Mouse (Mus musculus) ovary, postnatal 14 days (tissue): ENCODE data around the gene Mep1a.

Experiments used
- DNase-seq: peaks from one replicate; pipeline ENCODE4 v3.0.0; 2022; ENCODE audit warnings: low spot score

The Mep1a gene

DNA sequence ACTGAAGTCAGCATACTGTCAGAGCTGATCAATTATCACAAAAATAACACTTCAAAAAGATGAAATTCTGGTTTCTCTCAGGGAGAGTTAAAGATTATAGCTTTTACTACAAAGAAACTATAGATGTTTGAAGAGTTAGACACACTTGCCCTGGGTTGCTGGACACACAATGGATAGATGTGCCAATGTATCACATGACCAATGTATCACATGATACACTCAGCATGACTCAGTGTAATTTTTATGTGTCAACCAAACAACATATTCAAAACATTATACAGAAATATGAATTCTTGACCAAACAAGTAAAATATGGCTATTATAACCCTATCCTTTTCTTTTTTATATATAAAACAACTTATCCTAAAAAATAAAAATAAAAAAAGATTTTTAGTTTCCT lies 25.0 kb downstream of the Mep1a start:
- no peak for DNase-seq

DNA sequence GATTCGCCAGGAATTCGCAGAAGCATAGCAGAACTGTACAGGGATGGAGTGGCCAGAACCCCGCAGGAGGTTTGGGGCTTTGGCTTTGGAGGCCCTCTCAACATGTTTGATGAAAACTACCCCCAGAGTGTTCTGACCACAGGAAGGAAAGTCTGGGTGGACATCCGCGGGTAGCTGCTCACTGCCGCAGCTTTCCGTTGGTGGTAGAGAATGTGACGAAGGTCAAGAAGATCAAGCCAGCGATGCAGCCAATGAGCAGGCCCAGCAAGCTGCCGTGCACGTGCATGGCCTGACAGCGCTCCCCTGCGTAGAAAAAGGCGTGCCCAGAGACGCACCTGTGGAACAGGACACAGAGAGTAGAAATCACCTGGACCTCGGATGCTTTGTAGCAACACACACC lies 27.8 kb downstream of the Mep1a start:
- DNase-seq = no peak

DNA sequence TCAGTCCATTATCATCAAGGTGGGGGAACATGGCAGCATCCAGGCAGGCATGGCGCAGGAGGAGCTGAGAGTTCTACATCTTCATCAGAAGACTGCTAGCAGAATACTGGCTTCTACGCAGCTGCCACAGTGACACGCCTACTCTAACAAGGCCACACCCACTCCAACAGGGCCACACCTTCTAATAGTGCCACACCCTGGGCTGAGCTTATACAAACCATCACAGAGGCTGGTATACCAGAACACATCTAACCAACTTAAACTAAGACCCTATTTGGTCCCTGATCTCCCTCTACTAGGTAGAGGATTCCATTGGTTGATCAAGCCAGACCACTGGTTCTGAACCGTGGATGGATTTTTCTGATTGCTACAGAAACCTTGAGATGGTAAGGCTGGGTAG lies 30.1 kb downstream of the Mep1a start:
- no peak for DNase-seq

DNA sequence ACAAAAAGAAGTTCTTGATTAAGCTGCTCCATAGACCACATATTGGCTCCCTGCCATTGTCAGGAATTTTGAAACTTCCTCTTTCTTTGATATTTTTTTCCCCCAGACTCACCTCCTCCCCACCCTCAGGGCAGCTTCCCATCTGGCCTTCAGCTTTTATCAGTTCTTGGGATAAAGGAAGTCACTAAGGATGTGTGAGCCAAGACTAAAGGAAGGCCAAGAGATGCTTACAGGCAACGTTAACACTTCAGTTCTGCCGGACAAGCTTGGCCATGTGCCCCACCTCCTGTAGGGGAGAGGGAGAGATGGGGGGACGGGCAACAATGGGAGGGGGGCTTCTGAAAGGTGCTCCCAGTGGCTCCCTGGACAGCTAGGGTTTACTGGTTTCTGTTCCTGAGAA lies 32.6 kb downstream of the Mep1a start:
- no peak for DNase-seq

DNA sequence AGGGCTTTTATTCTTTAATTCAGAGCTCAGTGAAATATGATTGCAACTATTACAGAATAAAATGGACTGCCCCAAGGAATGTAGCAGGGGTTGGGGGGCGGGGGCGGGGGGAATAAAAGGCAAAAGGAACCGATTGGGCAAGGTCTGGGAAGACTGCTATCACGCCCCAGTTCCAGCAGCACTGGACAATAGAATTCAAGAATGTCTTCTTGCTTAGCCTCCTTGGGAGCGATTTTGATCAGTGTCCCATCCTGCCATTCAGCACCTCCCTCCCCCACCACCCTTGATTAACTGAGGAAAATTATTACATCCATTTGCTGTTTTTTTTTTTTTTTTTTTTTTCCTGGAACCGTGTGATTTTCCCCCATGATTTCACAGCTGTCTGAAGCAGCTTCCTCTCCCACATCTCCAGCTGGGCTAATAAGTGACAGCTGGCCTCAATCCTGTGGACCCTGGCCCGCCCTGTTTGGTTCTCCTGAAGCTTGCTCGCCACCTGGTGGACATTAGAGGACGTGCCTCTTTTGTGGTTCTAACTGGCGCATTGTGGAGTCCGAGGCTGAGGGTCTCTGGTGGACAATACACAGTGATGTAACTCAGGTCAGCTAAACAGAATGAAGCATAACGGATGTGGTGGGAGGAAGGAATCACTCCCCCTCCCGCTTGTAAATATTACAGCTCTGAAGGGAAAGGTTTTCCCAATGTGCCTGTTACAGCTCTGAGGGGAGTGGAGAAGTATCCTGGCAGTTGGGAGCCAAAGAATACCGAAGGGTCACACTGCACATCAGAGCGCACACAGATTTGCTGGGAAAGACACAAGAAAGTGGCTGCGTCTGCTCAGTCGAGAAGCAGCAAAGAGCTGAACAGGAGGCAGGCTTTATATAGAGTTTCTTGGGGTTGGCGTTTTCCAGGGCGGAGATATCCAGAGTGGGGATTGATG lies 42.1 kb downstream of the Mep1a start:
- DNase-seq = peak; percentile 74

DNA sequence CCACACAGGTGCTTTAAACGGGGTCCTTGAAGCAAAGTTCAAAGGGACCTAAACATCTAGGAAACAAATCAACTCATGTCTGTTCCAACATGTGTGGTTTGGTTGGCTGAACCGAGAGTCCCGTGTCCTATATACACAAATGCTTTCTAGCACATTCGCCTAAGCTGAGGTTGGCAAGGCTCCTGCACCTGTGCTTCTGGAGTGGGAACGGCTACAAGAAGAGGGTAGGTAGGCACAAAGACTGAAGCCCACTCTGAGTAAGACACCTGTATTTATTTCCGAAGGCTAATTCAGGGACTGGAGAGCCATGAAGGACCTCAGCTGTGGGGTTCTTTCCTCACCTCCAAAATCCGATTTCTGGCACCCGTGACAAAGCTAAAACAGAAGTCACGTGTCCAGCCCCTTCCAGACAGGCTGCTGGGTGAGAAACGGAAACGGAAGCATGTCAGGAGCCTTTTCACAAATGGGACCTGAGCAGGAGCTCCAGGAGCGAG lies 42.8 kb downstream of the Mep1a start:
- DNase-seq = no peak

DNA sequence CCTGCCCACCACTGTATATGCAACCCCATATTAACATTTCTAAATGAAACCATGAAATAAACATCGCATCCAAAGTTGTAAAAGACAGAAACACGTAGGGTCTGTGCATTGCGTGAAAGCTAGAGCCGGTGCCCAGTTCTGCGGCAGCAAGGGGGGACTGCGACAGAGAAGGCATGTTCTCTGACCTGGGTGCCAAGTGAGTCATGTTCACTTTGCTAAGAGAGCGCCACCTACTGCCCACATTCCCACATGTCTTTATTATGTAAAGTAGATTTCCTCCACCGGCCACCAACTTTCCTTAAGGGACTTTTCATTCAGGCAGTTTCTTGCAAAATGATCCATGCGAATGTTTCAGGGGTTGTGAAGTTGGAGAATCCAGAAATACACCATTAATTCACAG lies 44.0 kb downstream of the Mep1a start:
- DNase-seq = peak; percentile 75

DNA sequence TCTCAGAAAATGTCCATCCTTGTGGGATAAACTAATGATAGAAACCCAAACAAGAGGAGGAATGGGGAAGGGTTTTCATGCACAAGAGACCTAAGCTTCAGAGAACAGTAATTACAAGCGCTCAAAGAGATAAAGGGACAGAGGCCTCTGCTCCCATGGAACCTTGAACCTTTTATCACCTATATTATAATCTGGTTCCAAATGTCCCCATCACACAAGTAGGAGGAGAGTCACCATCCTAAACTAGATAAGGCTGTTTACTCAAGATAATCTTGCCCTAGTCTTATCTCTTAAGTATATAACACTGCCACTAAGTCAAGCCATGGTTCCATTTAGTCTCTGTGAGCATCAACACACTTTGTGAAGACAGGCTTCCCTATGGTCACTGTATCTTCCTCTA lies 51.4 kb downstream of the Mep1a start:
- DNase-seq = no peak

DNA sequence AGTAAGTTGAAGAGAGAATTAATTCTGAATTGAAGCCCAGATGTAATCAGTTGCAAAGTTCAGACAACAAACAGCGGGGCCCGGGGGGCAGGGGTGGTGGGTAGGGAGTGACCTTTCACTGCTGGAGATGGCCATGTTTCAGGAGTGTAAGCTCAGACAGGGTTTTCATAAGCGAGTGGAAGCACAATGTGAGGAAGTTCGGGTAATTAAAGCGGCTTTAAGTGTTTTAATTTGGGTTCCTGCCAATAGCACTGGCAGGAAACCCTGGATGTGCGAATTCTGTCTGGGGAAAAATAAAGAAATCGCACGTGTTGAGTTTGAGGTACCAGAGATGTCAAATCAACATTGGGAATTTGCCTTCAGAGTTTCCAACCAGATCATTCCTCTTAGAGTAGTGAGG lies 68.1 kb downstream of the Mep1a start:
- no peak for DNase-seq

DNA sequence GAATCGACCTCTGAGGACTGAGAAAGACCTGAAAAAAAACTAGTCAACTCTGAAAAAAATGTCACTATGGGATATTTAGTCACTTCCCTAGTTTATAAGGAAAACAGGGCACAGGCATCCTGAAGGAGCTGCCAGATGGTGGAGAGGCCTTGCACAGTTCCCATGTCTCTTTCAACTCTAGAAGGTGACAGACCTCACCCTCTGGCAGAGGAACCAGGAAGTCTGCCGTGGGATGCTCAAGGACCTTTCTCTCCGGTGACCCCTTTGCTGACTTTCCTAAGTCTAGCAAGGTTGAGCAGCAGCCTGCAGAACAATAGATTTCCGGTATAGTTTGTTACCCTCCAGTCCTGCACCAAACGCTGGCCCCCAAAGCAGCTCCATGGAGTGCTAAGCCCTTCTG lies 70.9 kb downstream of the Mep1a start:
- no peak for DNase-seq
